Mouse (Mus musculus) bone marrow, adult 2 months (tissue): ENCODE measurements around the gene Galt.

ENCODE experiments used
- CTCF ChIP-seq: fragments of 200-500 bp; IDR thresholded peaks from 2 replicates; pipeline ENCODE4 v1.5.1; 2011; ENCODE audit warnings: low read length, control low read depth; ENCODE audit not compliant: control insufficient read depth, insufficient read depth
- POLR2A ChIP-seq: fragments of 200-500 bp; IDR thresholded peaks from 2 replicates; pipeline ENCODE4 v1.6.1; 2011; ENCODE audit warnings: low read depth, mild to moderate bottlenecking, control low read depth, low read length, borderline replicate concordance; ENCODE audit not compliant: control insufficient read depth

- TF ChIP-seq POLR2A (no peak), CTCF (no peak)
Observed at GRCm38 (mm10) chr4:41705922-41706754, 48.9 kb upstream of the Galt start.
